Mouse (Mus musculus): Measurements from ENCODE around the gene Wdr86.

Gene Wdr86

DNA sequence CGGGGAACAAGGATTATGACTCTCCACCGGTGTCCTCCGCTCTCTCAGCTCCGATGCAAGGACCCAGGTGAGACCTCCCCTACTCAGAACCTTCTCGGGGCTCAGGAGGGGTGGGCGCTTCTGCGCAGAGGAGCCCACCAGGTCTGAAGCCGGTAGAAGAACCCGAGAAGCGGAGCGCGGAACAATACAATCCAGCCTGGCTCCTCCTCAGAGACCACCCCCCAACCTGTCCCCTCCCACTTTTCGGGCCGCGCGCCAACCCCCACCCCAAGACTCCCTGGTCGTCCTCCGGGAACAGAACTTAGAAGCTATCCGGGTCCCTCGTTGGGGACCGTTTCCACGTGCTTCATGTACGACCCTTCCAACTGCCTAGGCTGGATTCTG is at the start of gene Wdr86:
Wdr86 (minus strand) TSS at position 240 of the 384 bp plus-strand sequence.
- DNase-seq (ENCODE audit: inconsistent age in 2 of 2, low spot score in 1 of 2): peak in 1 of 2 experiments; percentile 26

DNA sequence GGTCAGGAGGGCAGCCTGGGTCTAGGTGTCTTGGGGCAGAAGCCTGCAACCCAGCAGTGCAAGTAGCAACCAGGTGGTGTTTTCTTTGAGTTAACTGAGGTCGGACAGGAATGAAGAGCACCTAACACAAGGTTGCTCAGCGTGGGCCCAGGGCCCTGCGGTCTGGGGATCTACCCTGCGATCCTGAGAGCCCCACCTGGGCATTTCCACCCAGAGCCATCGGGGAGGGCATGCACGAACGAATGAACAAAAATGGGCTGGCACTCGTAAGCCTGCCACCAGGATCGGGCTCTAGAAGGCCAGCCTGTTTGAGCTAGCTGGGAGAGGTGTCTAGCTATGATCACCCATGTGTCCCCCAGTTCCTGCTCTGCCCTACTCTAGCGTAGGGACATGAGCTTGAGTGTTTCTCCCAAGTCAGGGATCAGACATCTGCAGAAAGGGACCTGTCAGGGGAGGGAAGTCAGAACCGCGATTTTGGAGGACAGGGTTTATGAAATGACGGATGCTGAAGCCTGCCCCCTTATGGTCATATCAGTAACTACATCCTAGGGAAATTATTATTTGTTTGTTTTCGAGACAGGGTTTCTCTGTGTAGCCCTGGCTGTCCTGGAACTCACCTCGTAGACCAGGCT is 49.5 kb upstream of the Wdr86 start:
- peak in 1 of 2 experiments; percentile 79 for DNase-seq (ENCODE audit: inconsistent age in 2 of 2, low spot score in 1 of 2)

DNA sequence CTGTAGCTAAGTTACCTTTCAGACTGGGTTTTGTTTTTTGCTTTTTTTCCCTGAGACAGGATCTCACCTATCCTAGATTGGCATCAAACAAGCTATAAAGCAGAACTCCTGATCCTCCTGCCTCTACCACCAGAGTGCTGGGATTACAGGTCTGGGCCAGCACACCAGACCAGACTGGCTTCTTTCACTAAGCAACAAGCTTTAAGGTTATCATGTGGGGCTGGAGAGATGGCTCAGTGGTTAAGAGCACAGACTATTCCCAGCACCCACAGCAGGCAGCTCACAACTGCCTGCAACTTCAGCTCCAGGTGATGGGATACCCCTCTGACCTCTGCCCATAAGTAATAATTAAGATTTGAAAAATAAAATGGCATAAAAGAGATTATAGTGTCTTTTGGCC is 48.8 kb upstream of the Wdr86 start:
- no peak for DNase-seq (ENCODE audit: inconsistent age in 2 of 2, low spot score in 1 of 2)

DNA sequence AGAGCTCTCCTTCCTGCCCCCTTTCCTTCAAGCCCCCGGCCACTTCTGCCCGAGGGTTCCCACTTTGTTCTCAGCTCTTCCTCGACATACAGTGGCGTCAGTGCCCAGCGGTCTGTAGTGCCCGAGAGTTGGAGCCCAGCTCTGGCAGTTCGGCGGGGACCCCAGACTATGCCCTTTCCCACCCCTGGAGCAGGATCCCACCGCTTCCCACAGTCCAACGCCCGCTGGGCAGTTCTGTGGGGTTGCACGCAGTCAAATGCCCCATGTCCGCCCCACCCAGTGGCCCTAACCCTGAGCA is 48.3 kb upstream of the Wdr86 start:
- no peak for DNase-seq (ENCODE audit: inconsistent age in 2 of 2, low spot score in 1 of 2)

DNA sequence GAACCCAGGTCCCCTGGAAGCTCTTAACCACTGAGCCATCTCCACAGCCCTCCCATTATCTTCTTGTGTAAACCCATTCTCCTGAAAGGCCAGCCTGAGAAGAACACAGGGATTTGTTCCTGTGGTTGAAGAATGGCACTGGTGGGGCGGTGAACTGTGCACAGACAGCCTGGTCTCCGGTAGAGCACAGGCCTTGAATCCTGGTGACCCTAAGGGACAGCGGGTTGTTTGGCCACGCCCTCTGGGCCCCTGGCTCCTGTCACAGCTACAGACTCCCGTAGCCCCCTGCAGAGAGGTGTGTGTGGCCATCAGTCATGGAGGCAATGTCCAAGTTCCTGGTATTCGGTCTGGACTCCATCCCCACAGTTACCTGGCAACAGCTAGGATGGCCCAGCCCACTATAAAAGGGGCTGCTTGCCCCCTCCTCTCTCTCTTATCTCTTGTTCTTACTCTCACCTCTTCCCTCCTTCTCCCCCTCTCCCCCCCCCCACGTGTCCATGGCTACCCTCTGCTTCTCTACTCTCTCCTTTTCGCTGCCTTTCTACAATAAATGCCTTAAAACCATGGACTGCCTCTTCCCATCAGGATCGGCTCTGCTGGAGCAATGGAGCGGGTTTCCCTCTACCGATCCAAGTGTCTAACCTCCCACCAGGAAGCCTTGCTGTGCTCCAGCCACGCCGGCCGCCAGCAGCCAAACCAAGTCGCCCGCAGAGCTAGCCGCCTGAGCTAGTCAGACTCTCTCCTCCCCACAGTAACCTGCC is 47.7 kb upstream of the Wdr86 start:
- no peak for DNase-seq (ENCODE audit: inconsistent age in 2 of 2, low spot score in 1 of 2)

DNA sequence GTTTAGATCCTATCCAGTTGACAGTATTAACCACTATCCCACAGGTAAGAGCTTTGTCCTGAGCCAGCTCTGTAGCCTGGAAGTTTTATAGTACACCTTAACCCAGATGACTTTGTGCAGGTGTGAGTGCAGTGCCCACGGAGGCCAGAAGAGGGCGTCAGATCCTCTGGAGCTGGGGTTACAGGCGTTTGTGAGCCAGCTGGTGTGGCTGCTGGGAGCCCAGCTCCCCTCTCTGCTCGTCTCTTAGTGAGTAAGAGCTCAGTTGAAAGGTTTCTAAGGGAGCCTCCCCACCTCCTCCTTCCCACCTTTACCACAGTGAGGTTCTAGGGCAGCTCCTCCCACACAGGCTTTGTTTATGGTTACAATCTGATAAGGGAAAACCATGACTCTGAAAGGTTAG is 46.2 kb upstream of the Wdr86 start:
- DNase-seq (ENCODE audit: inconsistent age in 2 of 2, low spot score in 1 of 2): peak in 1 of 2 experiments; percentile 11

DNA sequence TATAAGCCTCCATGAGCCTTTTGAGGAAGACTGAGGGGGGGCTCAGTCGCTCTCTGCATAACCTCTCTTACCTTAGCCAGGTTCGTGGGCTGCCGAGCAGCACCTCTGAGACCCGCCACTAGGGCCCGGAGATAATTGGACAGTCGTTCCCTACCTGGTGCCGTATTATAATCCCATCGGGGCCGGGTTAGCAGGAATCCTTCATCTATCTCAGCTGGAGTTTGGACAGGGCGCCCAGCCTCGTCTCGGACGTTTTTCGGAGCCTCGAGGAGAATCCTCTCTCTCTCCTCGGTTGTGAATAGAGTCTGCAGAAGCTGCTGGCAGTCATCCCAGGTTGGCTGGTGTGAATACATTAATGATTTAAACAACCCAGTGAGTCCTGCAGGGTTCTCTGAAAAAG is 44.0 kb upstream of the Wdr86 start:
- DNase-seq (ENCODE audit: inconsistent age in 2 of 2, low spot score in 1 of 2): peak in 1 of 2 experiments; percentile 12

DNA sequence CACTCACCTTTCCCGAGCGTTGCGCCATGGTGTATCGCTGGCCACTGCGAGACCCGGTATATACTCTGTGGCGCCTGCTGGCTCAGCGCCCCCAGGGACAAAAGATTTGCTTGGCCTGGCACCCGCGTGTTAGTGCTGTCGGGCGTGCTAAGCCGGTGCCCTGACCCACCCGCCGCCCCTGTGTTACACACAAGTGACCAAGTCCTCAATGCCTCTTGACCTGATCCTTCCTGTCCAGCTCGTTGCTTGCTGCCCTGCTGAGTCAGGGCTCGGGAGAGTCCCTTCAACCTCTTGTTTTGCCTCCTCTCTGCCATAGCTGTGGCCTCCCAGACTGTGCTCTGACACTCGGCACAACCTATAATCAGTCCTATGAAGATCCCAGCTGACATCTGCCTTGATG is 27.3 kb upstream of the Wdr86 start, which contains the start of gene Crygn:
Crygn (minus strand) TSS at position 193 of the 400 bp plus-strand sequence.
- no peak for DNase-seq (ENCODE audit: inconsistent age in 2 of 2, low spot score in 1 of 2)

DNA sequence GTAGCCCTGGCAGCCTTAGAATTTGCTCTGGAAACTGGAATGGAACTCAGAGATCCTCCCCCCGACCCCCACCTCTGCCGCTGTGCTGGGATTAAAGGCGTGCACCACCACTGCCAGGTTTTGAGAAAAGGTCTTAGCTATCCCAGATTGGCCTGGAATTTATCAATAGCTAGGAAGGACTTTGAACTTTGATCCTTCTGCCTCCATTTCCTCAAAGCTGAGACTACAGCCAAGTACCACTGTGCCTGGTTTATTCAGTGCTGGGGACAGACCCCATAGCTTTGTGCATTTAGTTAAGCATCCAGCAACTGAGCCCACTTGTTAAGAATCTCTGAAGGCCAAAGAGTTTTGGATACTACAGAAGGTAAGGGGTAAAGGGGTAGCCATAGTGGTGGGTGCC is 26.4 kb upstream of the Wdr86 start:
- no peak for DNase-seq (ENCODE audit: inconsistent age in 2 of 2, low spot score in 1 of 2)

DNA sequence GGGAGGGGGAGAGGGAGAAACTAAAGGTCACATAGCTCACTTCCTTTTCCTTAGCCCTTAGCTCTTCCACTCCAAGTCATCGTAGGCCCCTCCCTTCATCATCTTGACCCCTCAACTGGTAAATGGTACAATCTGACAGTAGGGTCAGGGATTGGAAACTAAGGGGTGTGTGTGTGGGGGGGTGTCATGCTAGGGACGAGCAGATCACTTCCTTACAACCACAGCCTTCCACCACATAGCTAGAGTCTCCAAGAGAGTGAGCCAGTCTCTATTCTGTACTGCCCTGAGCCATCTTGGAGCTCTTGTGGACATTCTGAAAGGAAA is 21.6 kb upstream of the Wdr86 start:
- DNase-seq (ENCODE audit: inconsistent age in 2 of 2, low spot score in 1 of 2): no peak

DNA sequence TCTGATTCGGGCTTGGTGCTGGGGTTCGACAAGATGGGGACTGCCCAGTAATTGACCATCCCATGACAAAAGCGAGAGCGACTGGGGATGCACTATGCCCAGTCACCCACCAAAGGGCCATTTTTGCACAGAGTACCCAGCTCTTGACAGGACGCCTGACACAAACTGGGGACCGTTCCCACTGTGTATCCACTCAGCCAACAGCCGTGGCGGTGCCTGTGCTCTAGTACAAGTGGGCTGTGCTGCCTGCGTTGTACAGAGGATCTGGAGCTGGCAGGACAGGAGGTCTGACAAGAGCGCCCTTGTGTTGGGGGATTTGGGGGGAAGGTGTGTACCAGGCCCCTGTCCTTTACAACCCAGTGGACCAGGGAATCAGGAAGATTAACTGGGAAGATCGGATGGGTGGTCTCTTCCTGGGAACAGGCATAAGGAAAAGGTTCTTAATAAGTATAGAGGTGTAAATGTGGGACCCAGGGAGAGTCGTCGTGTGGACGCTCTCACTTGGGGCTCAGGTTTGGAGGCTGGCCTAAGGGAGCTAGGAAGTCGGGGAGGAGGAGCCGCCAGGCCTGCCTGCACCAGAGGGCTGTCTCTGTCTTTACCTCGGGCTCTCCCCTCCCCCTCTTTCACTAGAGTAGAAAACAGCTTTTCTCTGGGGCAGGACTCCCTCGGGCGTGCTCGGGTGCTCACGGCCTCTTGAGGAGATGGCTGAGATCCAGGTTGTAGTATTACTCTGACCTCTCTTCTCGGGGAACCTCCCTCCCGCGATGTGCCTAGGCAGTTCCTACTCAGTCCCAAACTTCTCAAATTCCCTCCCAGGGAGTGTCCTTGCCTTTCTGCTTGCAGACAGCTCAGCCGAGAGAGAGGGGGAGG is 21.0 kb upstream of the Wdr86 start:
- peak; percentile 67 to 87 for DNase-seq (ENCODE audit: inconsistent age in 2 of 2, low spot score in 1 of 2)

DNA sequence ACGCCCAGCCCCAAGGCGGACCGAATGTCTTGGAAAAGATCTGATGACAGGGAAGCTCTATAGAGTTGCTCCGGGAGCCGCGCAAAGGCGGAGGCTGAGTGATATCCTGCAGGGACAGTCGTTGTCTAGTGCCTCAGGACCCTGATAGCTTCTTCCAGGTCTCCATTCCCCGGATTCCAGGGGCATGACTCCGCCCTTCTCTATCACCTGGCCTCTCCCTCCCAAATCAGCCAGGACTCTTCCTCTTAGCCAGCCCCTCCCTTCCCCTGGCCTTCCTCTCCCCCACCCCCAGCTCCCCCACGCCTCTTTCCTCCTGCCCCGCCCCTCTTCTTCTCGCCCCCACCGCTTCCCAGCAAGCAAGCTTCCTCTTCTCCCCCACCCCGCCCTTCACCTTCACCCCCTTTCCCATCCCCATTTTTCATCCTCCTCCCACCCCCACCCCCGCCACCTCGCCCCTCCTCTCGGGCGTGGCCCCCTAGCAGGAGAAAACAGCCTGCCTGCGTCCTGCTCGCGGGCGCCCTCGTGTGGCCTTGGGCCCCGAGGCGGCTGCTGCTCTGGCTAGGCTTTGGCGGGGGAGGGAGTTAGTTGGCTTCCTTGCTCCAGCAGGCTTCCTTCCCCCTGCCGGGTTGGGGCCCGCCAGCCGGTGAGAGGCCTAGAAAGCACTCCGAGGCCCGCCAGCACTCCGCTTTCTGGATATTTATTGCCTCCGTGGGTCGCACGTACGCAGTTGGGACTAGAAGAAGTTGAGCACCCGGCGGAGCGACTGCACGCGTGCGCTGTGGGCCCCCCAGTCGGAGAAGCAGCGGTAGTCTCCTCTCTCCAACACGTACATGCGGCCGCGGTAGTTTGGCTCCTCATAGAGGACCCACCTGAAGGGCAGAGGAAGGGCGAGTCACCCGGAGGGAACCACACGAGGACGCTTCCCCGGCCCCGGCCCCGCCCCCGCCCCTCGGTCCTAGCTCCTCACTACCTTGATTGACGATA is 20.1 kb upstream of the Wdr86 start:
- peak; percentile 88 to 95 for DNase-seq (ENCODE audit: inconsistent age in 2 of 2, low spot score in 1 of 2)

DNA sequence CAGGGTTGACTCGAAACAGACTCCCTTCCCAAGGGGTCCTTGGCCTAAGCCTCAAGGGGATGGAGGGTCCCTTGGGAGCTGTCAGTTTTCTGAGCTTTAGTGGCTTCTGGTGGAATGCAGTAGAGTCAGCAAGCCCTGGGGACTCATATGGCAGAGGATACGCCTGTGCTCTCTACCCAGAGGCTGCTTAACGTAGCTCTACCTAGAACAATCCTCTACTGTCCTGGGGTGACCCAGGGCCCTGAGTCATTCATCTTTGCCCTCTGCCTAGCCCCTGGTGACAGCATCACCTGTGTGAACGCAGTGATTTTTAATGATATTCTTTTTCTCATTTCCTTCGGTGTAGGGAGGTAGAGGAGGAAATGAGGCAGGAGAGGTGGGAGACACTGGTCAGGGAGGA is 19.2 kb upstream of the Wdr86 start:
- DNase-seq (ENCODE audit: inconsistent age in 2 of 2, low spot score in 1 of 2): peak in 1 of 2 experiments; percentile 34

DNA sequence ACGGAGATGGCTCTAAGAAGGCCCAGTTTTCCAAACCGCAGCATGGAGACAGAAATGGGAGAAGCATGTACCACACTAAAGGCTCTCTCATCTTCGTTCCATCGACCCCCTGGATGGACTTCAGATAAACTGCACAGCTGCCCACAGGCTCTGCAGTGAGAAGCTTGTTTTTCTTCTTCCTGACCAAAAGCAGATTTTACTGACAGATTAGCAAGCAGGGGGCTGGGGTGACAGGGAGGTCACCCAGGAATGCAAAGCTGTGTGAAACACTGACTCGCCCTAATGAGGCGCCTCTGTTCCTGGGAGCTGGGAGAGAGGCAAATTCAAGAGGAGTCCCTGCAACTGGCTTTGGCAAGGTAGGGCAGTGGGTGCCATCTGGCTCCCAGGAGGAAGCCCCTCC is 17.0 kb upstream of the Wdr86 start:
- DNase-seq (ENCODE audit: inconsistent age in 2 of 2, low spot score in 1 of 2): no peak

DNA sequence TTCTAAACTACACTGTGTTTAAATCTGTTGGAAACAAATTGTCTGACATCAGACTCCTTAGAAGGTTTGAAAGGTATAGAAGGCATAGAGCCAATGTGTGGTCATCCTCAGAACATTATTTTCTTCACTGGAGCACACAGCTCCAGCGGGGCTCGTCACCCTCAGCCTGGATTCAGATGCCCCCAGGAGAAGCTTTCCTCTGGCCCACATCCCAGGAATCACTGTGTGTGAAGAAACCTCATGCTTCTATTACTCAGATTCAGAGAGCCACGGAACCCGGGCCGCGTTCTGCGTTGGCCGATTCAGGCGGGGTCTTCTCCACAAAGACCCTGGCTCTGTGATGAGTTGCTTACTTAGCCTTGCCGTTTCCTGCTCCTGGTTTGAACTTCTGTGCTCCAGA is 13.4 kb upstream of the Wdr86 start:
- DNase-seq (ENCODE audit: inconsistent age in 2 of 2, low spot score in 1 of 2): no peak

DNA sequence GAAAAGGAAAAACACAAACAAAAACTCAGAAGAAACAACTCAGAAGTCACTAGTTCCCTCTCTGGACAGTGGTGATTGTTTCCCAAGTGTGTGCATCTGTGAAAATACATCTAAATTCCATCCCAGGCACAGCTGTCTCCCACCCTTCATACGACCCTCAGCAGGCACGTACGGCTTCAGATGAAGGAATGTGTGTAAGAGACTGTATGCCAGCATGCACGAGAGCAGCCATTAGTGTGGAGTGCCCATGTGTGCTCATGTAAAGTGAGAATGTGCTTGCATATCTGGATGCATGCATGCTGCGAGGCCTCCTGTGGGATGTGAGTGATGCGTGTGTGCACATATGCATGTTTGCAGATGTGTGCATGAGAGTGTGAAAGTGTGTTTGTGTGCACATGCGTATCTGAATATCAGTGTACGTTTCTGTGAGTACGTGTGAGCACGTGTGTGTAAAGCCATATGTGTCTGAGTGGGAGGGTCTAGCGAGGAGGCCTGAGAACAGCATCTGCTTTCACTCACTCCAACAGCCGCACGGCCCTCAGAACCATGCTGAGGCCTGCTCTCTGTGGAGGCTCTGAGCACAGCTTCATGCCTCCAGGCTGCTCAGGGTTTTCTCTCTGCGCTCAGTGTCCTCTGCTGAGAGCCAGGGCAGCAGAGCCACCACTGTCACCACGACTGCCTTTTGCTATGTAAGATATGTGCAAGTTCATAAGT is 10.8 kb upstream of the Wdr86 start:
- DNase-seq (ENCODE audit: inconsistent age in 2 of 2, low spot score in 1 of 2): no peak

DNA sequence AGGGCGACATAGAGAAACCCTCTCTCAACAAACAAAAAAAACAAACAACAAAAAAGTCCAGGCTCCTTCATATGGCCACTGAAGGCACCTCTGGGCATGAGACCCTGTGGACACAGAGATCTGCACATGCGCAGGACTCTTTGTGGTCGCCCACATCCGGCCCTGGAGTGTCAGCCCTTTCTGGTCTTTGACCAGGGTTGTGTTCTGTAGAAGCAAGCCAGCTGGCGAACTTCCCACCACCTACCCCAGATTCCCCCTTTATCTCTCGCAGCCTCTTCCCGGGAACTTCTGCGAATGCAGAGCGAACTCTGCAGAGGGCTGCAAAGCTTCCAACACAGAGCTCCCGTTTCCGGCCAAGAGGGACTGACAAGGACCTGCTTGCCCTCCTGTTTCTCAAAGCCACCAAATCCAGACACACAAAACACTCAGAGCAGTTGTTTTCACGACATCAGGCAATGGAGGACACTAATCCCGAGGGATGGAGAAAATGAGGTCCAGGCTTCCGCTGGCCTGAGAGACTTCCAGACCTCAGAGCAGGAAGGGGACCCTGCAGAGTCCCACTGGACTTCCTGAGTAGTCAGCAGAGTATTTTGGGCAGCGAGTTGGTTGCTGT is 8.7 kb upstream of the Wdr86 start:
- peak; percentile 54 to 67 for DNase-seq (ENCODE audit: inconsistent age in 2 of 2, low spot score in 1 of 2)

DNA sequence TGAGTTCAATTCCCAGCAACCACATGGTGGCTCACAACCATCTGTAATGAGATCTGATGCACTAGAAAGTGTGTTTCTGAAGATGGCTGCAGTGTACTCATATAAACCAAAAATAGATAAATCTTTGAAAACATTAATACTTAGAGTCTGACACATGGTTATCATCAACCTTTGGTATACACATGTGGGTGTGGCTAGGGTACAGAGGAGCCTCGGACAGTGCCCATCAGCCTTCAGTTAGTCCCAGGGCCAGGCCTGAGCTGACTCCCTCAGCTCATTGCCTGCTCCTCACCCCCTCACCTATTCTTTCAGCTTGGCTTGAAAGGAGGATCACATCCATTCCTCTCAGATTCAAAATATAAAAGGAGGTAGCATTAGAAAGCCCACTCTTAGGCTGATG is 8.0 kb upstream of the Wdr86 start:
- DNase-seq (ENCODE audit: inconsistent age in 2 of 2, low spot score in 1 of 2): no peak

DNA sequence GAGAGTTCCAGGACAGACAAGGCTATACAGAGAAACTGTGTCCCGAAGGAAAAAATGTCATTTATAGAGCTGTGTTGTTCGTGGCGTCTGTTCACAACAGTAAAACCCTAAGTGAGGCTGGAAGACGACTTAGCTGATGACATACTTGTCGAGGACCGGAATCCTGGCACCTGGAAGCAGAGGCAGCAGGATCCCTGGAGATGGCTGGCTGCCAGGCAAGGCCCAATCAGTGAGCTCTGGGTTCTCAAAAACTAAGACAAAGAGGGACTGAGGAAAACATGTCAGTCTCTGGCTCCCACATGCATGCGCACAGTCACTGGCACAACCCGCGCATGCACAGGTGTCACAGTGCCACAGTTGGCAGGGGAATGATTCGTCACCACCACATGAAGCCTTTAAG is 7.1 kb upstream of the Wdr86 start:
- no peak for DNase-seq (ENCODE audit: inconsistent age in 2 of 2, low spot score in 1 of 2)
